Mouse (Mus musculus) liver, embryonic 14.5 days (tissue): ENCODE data around the gene Flad1. TPM values are rescaled to one million over a fixed set of nuclear protein-coding genes. Genes with fewer than 3 reads are reported as not detected.

Source experiments
- ATAC-seq: fragments of 200-750 bp; cut with Nextera tagmentation; 2 replicates; pipeline ENCODE4 v1.8.0; 2017; ENCODE audit warnings: moderate number of reproducible peaks, mild to moderate bottlenecking, moderate library complexity; ENCODE audit not compliant: insufficient read depth
- DNase-seq, 3 experiments: peaks; one replicate each; pipeline ENCODE4 v3.0.0-alpha.2; 2012 to 2013; ENCODE audit warnings: low read depth in 3 of 3, low spot score in 3 of 3
- H3K27ac ChIP-seq: fragments of 300-500 bp; sonication (generic); 2 replicates; pipeline ENCODE4 v1.5.1; 2014; ENCODE audit warnings: moderate library complexity, mild to moderate bottlenecking, control low read depth, inconsistent platforms
- H3K27me3 ChIP-seq: fragments of 300-500 bp; sonication (generic); 2 replicates; pipeline ENCODE4 v1.6.1; 2014; ENCODE audit warnings: mild to moderate bottlenecking, low read length, moderate library complexity; ENCODE audit not compliant: control insufficient read depth, insufficient read depth
- H3K36me3 ChIP-seq: fragments of 300-500 bp; sonication (generic); replicated peaks from 2 replicates; pipeline ENCODE4 v1.6.1; 2014; ENCODE audit warnings: low read depth; ENCODE audit not compliant: control insufficient read depth, insufficient read depth
- H3K4me1 ChIP-seq, 2 experiments: fragments of 200-500 bp in 1 of 2; fragments of 300-500 bp in 1 of 2; sonication (generic) in 1 of 2; replicated peaks; 2 replicates each; pipeline ENCODE4 v1.6.1; 2012 to 2014; ENCODE audit warnings: antibody characterized with exemption in 1 of 2, inconsistent platforms in 1 of 2, low read length in 1 of 2; ENCODE audit not compliant: control insufficient read depth in 2 of 2, insufficient read depth in 2 of 2
- H3K4me2 ChIP-seq: fragments of 300-500 bp; sonication (generic); 2 replicates; pipeline ENCODE4 v1.6.1; 2014; ENCODE audit warnings: low read depth, mild to moderate bottlenecking, control low read depth, moderate library complexity
- H3K4me3 ChIP-seq, 2 experiments: fragments of 200-500 bp in 1 of 2; fragments of 300-500 bp in 1 of 2; sonication (generic) in 1 of 2; 2 replicates each; pipeline ENCODE4 v1.5.1; 2012 to 2014; ENCODE audit warnings: low read depth in 2 of 2, low read length in 2 of 2, mild to moderate bottlenecking in 2 of 2, control low read depth in 1 of 2, inconsistent platforms in 1 of 2, moderate library complexity in 1 of 2; ENCODE audit not compliant: insufficient read depth in 1 of 2
- H3K9ac ChIP-seq: fragments of 300-500 bp; sonication (generic); replicated peaks from 2 replicates; pipeline ENCODE4 v1.6.1; 2014; ENCODE audit warnings: mild to moderate bottlenecking, control low read depth, moderate library complexity
- H3K9me3 ChIP-seq: fragments of 300-500 bp; sonication (generic); 2 replicates; pipeline ENCODE4 v1.6.1; 2016; ENCODE audit warnings: low read length, mixed read lengths; ENCODE audit not compliant: control insufficient read depth
- CTCF ChIP-seq: IDR thresholded peaks from 2 replicates; pipeline ENCODE4 v1.5.1; 2016; ENCODE audit warnings: antibody characterized with exemption, low read depth, control low read depth
- EP300 ChIP-seq: IDR thresholded peaks from 2 replicates; pipeline ENCODE4 v1.6.1; 2016; ENCODE audit warnings: antibody characterized with exemption, low read depth
- WGBS: fragments of 180-500 bp; shearing (Covaris S2); extraction: QIAGEN DNeasy Blood & Tissue Kit; methylation state at CpG from one replicate; pipeline ENCODE4 v1.1.7; 2014; ENCODE audit not compliant: insufficient replicate concordance; 5-methylcytosine and 5-hydroxymethylcytosine counted together
- polyA plus RNA-seq, 2 experiments: library from polyadenylated mRNA; depleted of rRNA in 1 of 2; stranded (reverse) in 1 of 2; unstranded in 1 of 2; fragments of >200 nt; fragmentation: Nextera tagmentation in 1 of 2; extraction: Ambion mirVana in 1 of 2; gene quantifications; 2 replicates each; pipeline versions ENCODE4 v1.2.1 to v1.2.3; 2012 to 2014

Gene Flad1
- polyA plus RNA-seq, 2 experiments: 9.2 to 13.2 TPM

- peaks cover 33 to 44% of the 10 kb centered on the region in 2 experiments for H3K4me1 ChIP-seq
- H3K4me3 ChIP-seq: peak within 1 kb of the TSS; percentile 84 to 97
- under 1% methylated on average over 39 of the region's 39 CpGs for WGBS
- DNase-seq (peak; percentile 98), ATAC-seq (peak; percentile 90)
- H3K27me3 ChIP-seq: no peaks in the 10 kb centered on the region
- H3K9ac ChIP-seq: peak within 1 kb of the TSS; percentile 91
- peak within 1 kb of the TSS; percentile 71 for H3K4me2 ChIP-seq
- peaks cover 30% of the 10 kb centered on the region for H3K36me3 ChIP-seq
- peak; percentile 25; the same call in 1 of the 2 replicates for TF ChIP-seq EP300
- TF ChIP-seq CTCF: no peak
- H3K9me3 ChIP-seq: no peaks in the 10 kb centered on the region
- H3K27ac ChIP-seq: peak within 1 kb of the TSS; percentile 92
Observed at GRCm38 (mm10) chr3:89418170-89418860, 6.6 kb upstream of the Flad1 start, which contains the start of the genes Cks1b and Shc1. Gene Cks1b (minus strand): TSS chr3:89418383. Gene Shc1 (plus strand): TSS chr3:89418443.

DNA sequence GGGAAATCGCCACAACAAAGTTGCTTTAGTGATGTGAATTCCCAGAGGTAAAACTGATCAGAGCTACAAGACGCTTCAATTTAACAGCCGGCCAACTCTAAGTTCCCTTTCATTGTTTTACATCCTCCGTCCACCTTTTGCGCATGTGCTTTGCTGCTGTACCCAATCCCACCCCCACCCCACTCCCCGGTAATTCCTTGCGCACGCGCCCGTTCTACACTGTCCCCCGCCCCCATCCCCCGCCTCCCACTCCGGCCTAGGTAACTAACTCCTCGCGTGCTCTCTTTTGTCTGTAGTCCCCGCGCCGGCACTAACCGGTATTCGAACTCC, 6.1 kb upstream of the Flad1 start:
- no peaks in the 10 kb centered on the region for H3K9me3 ChIP-seq
- peak overlapping the region; percentile 63 for H3K27ac ChIP-seq
- TF ChIP-seq EP300: no peak
- no peak for TF ChIP-seq CTCF

GRCm38 (mm10) chr3:89417131-89417530, 5.5 kb upstream of the Flad1 start:
- H3K27ac ChIP-seq: peak overlapping the region; percentile 63
- peak overlapping the region; percentile 84 to 97 for H3K4me3 ChIP-seq
- H3K4me2 ChIP-seq: peak overlapping the region; percentile 71
- no peak for ATAC-seq
- H3K9me3 ChIP-seq: no peaks in the 10 kb centered on the region
- WGBS: 20% methylated on average over 2 of the region's 2 CpGs
- peaks cover 28% of the 10 kb centered on the region for H3K36me3 ChIP-seq
- peaks cover 28 to 35% of the 10 kb centered on the region in 2 experiments for H3K4me1 ChIP-seq
- no peaks in the 10 kb centered on the region for H3K27me3 ChIP-seq
- TF ChIP-seq CTCF (no peak), EP300 (no peak)
- peak overlapping the region; percentile 68 for H3K9ac ChIP-seq
- DNase-seq: no peak

More for the DNA sequence above, 6.1 kb upstream of the Flad1 start:
- Histone ChIP-seq H3K4me3 (peak overlapping the region; percentile 84 to 97), H3K27me3 (no peaks in the 10 kb centered on the region), H3K4me1 (peaks cover 29 to 39% of the 10 kb centered on the region in 2 experiments), H3K9ac (peak overlapping the region; percentile 68), H3K4me2 (peak overlapping the region; percentile 71), H3K36me3 (peaks cover 28% of the 10 kb centered on the region)
- peak; percentile 32 for ATAC-seq
- DNase-seq: no peak
- under 1% methylated on average over 20 of the region's 20 CpGs for WGBS

GRCm38 (mm10) chr3:89416158-89416557, 4.5 kb upstream of the Flad1 start:
- 92% methylated on average over 8 of the region's 8 CpGs for WGBS

DNA sequence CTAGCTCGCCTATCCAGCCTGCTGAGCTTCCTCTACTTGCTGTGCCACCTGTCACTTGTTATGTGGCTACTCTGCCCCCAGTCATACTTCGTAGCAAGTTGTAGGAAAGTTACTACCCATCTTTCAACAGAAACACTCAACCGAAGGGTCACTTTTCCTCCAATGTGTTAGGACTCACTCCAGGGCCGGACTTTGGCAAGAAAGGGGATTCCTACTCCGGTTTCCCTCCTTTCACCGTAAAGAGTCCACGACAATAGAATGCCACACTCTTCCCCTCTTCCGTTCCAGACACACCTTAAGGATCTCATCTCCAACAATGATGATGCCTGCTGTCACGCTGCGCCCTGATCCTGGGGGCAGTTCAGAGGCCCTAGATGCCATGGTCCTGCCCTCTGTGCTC, 806 bp downstream of the Flad1 start:
- TF ChIP-seq EP300: no peak
- TF ChIP-seq CTCF: no peak
- 0 out of 2 replicates have a peak overlapping the region, but pooled peaks have one; percentile 20 for H3K27ac ChIP-seq
- DNase-seq: no peak

More at GRCm38 (mm10) chr3:89416158-89416557, 4.5 kb upstream of the Flad1 start:
- Histone ChIP-seq H3K4me3 (no peak overlapping the region; a peak in 1 of 4 replicates), H3K4me2 (peak overlapping the region; percentile 71), H3K27me3 (no peaks in the 10 kb centered on the region), H3K27ac (no peak overlapping the region), H3K36me3 (peaks cover 28% of the 10 kb centered on the region), H3K9ac (no peak overlapping the region), H3K9me3 (no peaks in the 10 kb centered on the region), H3K4me1 (peaks cover 22 to 28% of the 10 kb centered on the region in 2 experiments)
- ATAC-seq (no peak), DNase-seq (no peak)
- TF ChIP-seq EP300: no peak
- TF ChIP-seq CTCF: no peak

More for the DNA sequence above, 806 bp downstream of the Flad1 start:
- Histone ChIP-seq H3K27me3 (no peaks in the 10 kb centered on the region), H3K9ac (peak overlapping the region; percentile 76), H3K4me1 (peaks cover 4 to 6% of the 10 kb centered on the region in 2 experiments), H3K36me3 (peaks cover 21% of the 10 kb centered on the region), H3K9me3 (no peaks in the 10 kb centered on the region), H3K4me2 (peak overlapping the region; percentile 91), H3K4me3 (peak overlapping the region; percentile 78 to 94)
- 63% methylated on average over 10 of the region's 10 CpGs for WGBS
- no peak for ATAC-seq
